Mouse (Mus musculus): ENCODE data around the gene Gm49361.
A peak's percentile ranks its signal among the peaks of the same experiment; 100 is the strongest.

GRCm38 (mm10) chr14:57684579-57684978, 61.3 kb downstream of the Gm49361 start:
- TF ChIP-seq POLR2A (IDR thresholded peaks at IDR 0.05; ENCODE audit: extremely low read depth, insufficient read depth, low read length) = no peak
- peak; percentile 72 for TF ChIP-seq CTCF (IDR thresholded peaks at IDR 0.05; ENCODE audit: extremely low read depth, insufficient read depth, low read length)
